Mouse (Mus musculus) adrenal gland, adult 2 months (tissue): ENCODE measurements around the gene Ptp4a2. TPM values are rescaled to one million over a fixed set of nuclear protein-coding genes. Genes with fewer than 3 reads are reported as not detected.
"Not testable (repeated sequence)": the region's sequence is repeated elsewhere in the genome, so short reads cannot be mapped to it uniquely, and the experiment has no call there.

Source experiments
- DNase-seq: peaks from one replicate; pipeline ENCODE4 v3.0.0; 2021
- polyA plus RNA-seq: library from polyadenylated mRNA; depleted of rRNA; stranded (reverse); fragments of >200 nt; gene quantifications from 2 replicates; pipeline ENCODE4 v1.2.3, GENCODE M21; 2012
- total RNA-seq, 2 experiments: library from RNA; stranded (reverse); gene quantifications; 2 replicates each; pipeline ENCODE4 v1.2.3; 2021

Ptp4a2 gene
- total and polyA plus RNA-seq, 3 experiments: 48.2 to 409 (median 378) TPM

GRCm38 (mm10) chr4:129853053-129853452 lies 42.0 kb downstream of the Ptp4a2 start:
- DNase-seq: no peak

GRCm38 (mm10) chr4:129853996-129854395 lies 43.0 kb downstream of the Ptp4a2 start:
- DNase-seq: peak; percentile 40

- DNase-seq: no peak
These were observed 43.6 kb downstream of the Ptp4a2 start for GRCm38 (mm10) chr4:129854615-129855014.

GRCm38 (mm10) chr4:129855051-129855970 lies 44.3 kb downstream of the Ptp4a2 start:
- DNase-seq: peak; percentile 78

GRCm38 (mm10) chr4:129860456-129860855 lies 49.4 kb downstream of the Ptp4a2 start:
- DNase-seq: no peak

GRCm38 (mm10) chr4:129861400-129861799 lies 50.4 kb downstream of the Ptp4a2 start:
- no peak for DNase-seq

- no peak for DNase-seq
These were observed 51.3 kb downstream of the Ptp4a2 start for GRCm38 (mm10) chr4:129862357-129862756.

GRCm38 (mm10) chr4:129866171-129866570 lies 55.2 kb downstream of the Ptp4a2 start:
- not testable (repeated sequence) for DNase-seq

- no peak for DNase-seq
These were observed 57.2 kb downstream of the Ptp4a2 start for GRCm38 (mm10) chr4:129868211-129868610.

- DNase-seq: no peak
These were observed 59.5 kb downstream of the Ptp4a2 start for GRCm38 (mm10) chr4:129870483-129870882.

GRCm38 (mm10) chr4:129872376-129872922 lies 61.4 kb downstream of the Ptp4a2 start:
- peak; percentile 41 for DNase-seq

GRCm38 (mm10) chr4:129874805-129875204 lies 63.8 kb downstream of the Ptp4a2 start:
- DNase-seq: no peak

GRCm38 (mm10) chr4:129875406-129875805 lies 64.4 kb downstream of the Ptp4a2 start:
- DNase-seq: no peak

GRCm38 (mm10) chr4:129876831-129877764 lies 66.1 kb downstream of the Ptp4a2 start:
- DNase-seq: peak; percentile 86

GRCm38 (mm10) chr4:129877967-129878655 lies 67.1 kb downstream of the Ptp4a2 start:
- DNase-seq: no peak

GRCm38 (mm10) chr4:129878656-129879145 lies 67.7 kb downstream of the Ptp4a2 start:
- no peak for DNase-seq

GRCm38 (mm10) chr4:129879206-129879780 lies 68.3 kb downstream of the Ptp4a2 start:
- DNase-seq: no peak

- no peak for DNase-seq
These were observed 69.6 kb downstream of the Ptp4a2 start for GRCm38 (mm10) chr4:129880615-129881014.

GRCm38 (mm10) chr4:129881661-129882060 lies 70.6 kb downstream of the Ptp4a2 start:
- no peak for DNase-seq

GRCm38 (mm10) chr4:129882555-129883293 lies 71.7 kb downstream of the Ptp4a2 start:
- peak; percentile 50 for DNase-seq
